Mouse (Mus musculus) embryo, embryonic 11.5 days (tissue): ENCODE measurements at regions not wholly inside any gene's neighbourhood (a gene's known extent, or its start where the extent isn't known, plus 50 kb on each side); places are given as distances from the start of the nearest gene placed in this dataset.

ENCODE experiments used
- DNase-seq: peaks from one replicate; pipeline ENCODE4 v3.0.0-alpha.2; 2012; ENCODE audit warnings: low read depth, low spot score

DNA sequence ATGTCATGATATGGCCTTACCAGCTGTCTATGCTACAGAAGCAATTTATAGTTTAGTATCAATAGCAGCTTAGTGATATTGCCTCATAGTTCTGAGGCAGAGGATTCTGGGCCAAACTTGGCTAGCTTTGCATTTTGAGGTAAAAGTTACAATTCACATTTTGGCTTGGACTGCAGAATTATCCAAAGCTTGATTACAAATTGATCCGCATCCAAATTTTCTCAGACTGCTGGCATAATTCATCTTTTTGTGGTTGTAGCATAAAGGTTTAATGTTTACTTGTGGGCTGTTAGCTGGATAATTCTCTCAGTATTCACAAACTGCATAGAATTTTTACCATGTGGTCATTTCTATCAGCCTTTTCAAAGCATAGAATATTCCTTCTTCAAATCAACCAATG is 589.9 kb upstream of the Pdcd1 start:
- no peak for DNase-seq

DNA sequence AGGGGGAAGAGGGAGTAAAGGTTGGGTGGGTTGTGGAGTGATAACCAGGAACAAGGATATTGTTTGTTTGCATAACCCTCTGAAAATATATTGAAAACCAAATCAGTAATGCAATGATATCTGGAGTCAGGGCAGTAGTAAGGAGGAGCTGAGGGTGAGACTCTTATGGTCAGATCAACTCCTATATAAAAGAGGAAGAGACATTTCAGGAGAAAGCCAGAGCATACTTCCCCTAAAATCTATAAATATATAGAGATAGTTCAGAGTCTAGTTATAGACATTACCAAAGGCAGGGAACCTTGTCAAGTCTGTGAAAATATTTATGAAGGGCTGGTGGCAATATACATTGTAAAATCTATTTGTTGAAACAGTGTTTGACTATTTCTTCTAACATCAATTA is 605.9 kb upstream of the Pdcd1 start:
- DNase-seq = no peak

DNA sequence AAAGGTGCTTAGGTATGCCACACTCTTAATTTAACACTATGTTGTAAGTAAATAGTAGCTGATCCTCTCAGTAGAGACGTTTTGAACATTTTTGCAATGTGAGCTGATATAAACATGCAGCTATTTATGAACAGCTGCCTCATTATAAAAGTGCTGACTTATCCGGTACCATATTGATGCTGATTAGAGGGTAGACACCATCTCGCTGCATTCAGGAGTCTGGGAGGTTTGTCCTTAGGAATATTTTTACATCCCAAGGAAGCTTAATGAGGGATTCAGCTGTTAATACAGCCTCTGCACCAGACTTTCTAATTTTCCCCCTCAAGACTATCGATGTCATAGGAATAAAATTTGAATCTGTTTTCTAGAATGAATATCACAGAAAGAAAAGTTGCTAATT is 619.3 kb upstream of the Pdcd1 start:
- DNase-seq = no peak

DNA sequence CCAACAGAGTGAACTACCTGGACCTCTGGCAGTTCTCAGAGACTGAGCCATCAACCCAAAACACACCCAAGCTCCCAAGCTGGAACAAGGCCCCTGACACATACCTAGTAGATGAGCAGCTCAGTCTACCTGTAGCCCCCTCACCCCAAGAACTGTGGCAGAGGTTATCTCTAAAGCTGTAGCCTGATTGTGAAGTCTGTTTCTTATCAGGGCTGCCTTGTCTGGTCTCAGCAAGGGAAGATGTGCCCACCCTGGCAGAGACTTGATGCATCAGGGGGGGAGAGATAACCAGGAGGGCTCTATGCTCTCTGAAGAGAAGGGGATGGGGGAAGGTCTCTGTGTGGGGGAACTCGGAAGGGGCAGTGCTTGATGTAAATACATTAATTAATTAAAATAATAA is 612.9 kb upstream of the Fam174a start:
- no peak for DNase-seq

DNA sequence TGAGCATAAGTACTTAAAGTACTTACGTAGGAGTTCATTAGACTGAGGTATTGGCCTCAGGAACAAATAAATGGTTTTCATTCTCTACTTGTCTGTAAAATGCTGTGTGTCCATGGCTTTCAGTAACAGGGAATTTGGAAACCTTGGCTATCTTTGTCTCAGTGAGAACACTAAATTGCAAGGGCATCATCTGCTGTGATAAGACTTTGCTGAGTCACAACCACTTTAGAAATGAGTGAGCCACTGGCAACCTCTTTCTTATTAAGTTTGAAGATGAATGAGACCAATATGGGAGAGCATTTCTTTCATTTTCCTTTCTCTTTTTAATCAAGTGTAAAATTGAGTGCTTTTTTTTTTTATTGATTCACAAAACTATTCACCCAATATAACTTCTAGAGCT is 611.7 kb upstream of the Fam174a start:
- no peak for DNase-seq

DNA sequence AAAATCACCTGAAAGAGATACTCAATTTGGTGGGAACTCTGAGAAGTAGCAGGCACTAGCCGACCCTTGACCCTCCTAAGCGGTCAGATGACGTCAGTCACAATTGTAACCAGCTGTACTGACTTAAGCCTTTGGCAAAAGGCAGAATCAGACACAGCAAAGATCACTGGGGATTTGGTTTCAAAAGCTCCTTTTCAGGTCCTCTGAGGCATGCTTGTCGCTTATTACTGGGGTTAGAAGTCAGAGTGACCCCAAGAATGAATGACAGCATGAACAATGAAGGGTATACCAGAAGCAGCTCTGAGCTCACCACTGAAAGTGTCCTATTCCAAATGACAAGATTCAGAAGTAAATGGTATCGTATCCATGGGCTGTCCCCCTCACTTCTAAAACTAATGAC is 600.6 kb upstream of the Fam174a start:
- peak; percentile 19 for DNase-seq

DNA sequence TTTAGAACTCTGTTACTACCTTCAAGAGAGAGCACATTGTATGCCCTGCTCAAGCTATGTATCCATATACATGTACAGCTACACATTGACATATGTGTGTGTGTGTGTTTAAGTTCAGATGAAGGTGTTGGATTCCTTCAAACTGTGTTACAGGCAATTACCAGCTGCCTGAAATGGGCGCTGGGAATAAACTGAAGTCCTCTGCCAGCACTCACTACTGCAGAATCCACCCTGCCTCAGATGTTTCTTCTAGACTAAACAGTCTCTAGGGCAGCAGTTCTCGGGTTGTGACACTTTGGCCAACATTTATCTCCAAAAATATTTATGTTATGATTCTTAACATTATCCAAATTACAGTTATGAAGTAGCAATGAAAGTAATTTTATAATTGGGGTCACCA is 595.7 kb upstream of the Fam174a start:
- DNase-seq = no peak

DNA sequence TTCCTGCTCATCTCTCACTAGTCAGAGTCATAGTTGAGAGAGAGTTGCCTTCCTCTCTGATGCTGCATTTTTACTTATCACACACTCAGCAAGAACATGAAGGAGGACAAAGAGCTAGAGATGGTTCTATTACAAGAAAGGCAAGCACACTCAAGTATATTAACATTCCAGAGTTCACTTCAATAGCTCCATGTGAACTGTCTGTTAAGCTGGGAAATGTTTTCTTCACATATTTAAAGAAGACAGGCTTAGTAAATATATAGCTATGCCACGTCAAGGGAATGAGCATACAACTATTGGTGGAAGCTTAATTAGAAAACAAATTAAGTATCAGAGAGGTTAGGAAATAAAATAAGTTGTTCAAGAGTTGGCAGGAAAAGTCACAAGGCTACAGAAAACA is 559.9 kb upstream of the Fam174a start:
- DNase-seq = no peak

DNA sequence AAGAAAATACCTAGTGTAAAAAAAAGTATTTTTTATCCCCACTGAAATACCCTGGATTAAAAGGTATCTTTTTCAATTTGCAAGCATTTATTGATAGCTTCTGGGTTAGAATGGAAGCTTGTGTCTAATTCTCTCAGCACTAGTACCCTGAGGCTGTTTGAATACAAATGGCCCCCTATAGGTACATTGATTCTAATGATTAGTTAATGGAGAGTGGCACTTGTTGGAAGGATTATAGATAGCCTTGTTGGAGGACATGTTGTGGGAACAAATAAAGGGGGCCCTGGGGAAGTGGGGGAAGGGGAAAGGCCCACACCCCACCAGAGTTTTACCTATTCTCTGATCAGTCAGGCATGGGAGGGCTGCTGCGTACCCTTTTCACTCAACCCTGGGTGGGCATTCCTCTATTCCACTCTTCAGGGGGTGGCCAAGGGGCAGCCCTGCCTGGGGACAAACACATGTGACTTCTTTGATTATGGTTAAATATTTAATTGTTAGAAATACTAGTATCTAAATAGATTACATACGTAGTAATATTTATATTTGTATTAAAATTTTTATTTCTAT is 524.3 kb upstream of the Fam174a start:
- no peak for DNase-seq

DNA sequence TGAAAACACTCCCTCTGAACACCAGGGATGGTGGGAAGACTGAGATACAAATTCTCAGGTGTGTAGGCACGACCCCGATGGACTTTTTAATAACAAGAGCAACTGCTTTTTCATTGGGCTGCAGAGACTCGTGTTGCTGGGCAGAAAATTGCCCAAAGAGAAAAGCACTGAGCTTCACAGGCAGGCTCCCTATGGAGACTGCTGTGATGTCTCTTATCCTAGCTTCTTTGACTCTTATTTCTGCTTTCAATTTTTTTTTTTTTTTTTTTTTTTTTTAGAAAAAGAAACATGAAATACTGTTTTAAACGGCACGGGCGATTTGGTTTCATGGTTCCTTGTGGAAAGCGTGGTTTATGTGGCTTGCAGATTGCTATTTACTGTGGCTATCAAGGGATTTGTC is 522.8 kb upstream of the Fam174a start:
- no peak for DNase-seq

DNA sequence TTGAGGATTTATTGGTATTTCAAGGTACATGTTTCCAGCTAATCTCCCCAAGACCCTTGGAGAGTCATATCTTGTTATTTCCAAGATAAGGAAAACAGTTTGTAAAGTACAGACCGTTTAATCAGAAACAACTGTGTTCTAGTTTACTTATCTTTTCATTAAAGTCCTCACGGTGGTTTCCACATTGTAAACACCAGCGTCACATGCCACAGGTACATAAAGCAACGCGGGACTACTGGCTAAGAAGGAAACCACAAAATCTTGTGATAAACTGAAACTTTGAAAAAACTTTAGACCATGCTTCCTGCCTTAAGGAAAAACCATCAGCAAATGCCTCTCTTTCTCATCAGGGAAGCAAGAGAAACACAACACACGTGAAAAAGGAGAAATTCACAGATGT is 522.4 kb upstream of the Fam174a start:
- DNase-seq = no peak

DNA sequence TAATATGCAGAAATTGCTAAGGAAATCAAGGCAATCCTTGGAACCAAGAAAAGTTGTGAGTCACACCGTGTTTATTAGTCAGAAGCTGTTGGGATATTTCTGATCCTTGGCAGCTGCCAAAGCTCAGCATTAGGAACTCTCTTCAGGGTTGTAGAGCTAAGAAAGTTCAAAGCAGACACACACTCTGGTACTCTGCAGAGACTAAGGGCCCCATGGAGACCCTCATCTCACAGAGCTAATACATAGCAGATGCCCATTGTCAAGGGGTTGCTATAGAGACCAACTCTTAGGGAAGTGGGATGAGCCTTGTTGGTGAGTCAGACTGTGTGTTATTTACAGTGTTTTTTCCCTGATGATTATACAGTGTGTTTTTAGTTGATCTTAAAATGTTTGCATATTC is 517.4 kb upstream of the Fam174a start:
- no peak for DNase-seq

DNA sequence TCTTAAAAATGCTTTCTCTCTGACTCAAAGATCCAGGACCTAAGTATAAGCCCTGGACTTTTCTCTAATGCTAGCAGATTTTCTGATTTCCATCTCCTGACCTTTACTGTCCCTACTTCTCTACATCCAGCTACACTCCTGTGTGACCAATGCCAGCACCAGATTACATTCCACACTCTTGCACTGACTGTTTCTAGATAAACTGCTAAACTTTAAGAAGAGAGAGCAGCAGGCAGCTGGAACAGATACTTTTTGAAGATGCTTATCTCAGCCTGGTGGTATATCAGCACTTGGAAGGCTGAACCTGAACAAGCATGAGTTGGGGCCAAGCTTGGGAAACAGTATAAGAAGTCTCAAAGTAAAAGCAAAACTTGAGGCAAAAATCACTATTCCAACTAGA is 509.7 kb upstream of the Fam174a start:
- no peak for DNase-seq

DNA sequence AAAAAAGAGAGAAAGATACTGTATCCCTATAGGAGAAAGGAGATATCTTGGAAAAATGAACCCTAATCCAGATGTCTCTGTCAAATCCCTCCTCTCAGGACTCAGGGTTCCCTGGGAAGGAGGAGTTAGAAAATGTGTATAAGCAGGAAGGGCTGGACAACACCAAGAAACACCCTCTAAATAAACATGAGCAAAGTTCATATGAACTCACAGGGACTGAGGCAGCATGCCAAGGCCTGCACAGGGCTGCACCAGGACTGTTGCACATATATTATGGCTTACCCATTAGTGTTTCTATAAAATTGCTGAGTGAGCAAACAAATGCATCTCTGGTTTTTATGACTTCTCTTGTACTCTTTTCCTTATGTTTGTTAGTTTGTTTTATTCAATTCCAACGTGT is 508.5 kb upstream of the Fam174a start:
- no peak for DNase-seq

DNA sequence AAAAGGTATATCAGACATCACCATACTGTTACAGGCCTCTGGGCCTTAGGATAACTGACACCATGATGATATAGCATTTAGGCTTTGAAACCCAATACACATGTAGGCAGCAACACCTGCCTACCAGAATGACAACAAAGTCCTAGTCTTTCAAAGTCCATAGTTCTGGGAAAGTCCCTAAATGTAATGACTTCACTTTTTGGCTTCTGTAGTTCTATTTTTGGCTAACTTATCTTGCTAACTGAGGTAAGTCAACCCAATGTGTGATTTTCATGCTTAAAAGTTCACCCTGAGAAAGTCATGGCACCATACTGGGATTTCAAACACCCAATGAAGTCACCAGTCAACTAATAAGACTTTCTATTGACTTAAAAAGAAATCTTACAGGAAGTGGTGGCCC is 485.8 kb upstream of the Fam174a start:
- no peak for DNase-seq

DNA sequence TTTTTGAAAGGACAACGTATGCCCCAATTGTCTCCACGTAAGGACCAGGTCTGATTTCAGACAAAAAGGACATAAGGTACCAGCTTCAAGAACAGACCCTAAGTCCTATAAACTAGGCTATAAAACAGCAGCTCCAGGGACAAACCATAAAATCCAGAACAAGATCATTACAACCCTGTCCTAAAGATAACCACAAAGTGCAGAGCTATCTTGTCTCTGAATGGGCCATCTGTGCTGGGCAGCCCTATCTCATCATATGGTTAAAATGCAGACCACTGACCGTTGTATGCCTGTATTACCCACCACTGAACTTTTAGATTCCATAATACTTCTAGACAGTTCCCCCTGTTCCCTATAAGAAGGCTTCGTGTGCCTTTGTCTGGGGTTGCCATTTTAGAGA is 477.4 kb upstream of the Fam174a start:
- DNase-seq = no peak

DNA sequence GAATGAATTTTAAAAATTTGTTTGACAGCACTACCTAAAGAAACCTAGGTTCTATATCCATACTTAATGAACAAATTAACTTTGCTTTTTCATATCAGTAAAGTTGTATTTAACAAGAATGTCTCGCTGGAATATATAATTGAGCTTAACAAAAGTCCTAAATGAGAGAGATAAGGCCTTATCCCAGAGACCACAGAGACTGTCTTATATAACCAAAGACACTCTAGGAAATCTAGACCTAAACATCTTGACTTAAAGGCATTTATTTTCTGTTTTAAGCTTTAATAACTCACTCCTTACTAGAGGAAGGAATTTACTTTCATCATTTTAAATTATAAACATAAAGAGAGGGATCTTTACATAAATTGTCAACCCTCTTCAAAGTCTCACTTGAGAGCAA is 461.9 kb upstream of the Fam174a start:
- no peak for DNase-seq

DNA sequence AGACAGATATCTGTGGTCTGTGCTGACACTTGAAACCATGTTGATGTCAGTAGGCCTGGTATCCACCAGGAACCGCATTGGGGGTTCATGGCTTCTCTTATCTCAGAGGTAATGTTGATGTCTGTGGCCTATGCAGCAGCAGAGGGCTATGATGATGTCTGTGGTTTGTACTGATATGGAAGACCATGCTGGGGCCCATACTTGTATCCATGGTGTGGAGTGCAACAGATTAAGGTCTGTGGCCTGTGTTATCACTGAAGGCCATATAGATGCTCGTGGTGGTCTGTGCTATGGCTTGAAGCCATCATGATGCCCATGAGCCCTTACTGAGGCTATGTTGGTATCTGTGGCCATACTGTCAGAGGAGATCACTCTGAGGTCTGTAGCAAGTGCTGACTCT is 455.0 kb upstream of the Fam174a start:
- DNase-seq = no peak

DNA sequence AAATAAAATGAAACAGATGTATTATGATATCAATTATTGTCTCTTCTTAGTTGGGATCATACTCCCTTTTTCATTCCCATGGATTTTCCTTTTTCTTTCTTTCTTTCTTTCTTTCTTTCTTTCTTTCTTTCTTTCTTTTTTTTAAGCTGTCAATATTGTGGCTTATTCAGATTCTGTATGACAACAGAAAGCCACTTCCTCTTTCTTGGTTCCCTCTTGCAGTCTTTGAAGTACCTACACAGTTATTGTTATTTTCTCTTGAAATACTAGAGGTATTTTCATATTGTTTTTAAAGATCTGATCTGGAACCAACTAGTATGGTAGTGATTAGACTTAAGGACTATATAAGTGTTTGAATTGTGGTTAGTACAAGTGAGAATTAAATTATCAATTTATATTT is 444.6 kb upstream of the Fam174a start:
- DNase-seq = no peak

DNA sequence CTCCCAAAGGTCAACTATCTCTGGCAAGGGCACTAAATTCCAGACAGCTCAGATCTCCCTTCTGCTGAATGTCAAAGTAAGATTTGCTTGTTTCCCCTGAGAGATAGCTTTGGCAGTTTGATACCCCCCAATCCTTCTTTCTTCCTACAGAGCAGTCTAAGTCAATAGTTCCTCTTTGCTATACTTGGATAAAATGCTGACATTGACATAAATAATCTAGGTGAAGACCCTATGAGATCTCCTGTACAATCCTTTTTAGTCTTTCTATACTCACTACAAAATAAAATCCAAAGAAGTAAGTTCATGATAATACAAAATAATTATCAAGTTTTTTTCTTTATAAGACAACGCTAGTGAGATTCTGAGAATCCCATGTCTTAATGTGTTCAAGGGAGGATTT is 432.9 kb upstream of the Fam174a start:
- no peak for DNase-seq

DNA sequence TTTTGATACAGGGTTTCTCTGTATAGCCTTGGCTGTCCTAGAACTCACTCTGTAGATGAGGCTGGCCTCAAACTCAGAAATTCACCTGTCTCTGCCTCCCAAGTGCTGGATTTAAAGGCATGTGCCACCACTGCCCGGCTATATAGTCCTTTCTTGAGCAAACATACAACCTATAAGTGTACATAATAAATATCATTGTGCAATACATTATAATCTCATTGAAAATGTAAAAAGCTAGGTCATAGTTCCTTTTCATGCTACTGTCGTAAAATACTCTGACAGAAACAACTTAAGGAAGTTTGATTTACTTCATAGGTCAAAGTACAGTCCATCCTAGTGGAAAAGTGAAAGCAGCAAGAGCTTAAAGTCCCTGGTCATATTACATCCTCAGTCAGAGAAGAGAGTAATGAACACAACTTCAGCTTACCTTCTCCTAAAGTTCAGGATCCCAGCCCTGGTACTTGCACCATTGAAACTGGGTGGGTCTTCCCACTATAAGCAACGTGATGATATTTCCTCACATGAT is 408.4 kb upstream of the Fam174a start:
- DNase-seq = no peak

DNA sequence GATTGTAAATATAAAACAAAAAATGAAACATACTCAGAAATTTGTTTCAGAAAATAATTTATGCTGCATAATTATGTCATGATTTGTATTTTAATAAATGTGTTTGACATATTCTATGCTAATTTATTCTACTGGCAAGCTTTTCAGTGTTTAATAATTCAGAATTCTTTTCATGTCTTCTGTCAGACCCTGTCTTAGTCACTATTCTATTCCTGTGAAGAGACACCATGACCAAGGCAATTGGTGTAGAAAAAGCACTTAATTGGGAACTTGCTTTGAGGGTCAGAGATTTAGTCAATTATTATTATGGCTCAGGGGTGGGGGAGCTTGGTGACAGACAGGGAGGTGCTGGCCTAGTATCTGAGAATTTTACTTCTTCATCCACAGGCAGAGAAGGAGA is 402.6 kb upstream of the Fam174a start:
- DNase-seq = no peak
